Mouse (Mus musculus) CH12.LX (cell line): Measurements from ENCODE around the gene Abraxas2. TPM values are rescaled to one million over a fixed set of nuclear protein-coding genes. Genes with fewer than 3 reads are reported as not detected.

Experiments used
- DNase-seq: peaks from one replicate; pipeline ENCODE4 v3.0.0-alpha.2; 2013; ENCODE audit errors: extremely low read depth
- H3K27ac ChIP-seq: 2 replicates; pipeline ENCODE4 v1.5.1; 2012; ENCODE audit warnings: low read depth, mild to moderate bottlenecking, control low read depth, moderate library complexity; ENCODE audit not compliant: insufficient read depth
- H3K27me3 ChIP-seq: replicated peaks from 2 replicates; pipeline ENCODE3; 2012; ENCODE audit warnings: inconsistent platforms
- H3K36me3 ChIP-seq, 2 experiments: replicated peaks in 1 of 2; 2 replicates each; pipeline versions ENCODE3 to v1.6.1; 2012; ENCODE audit warnings: inconsistent platforms in 1 of 2, low read length in 1 of 2, mild to moderate bottlenecking in 1 of 2, mixed read lengths in 1 of 2, moderate library complexity in 1 of 2; ENCODE audit not compliant: control insufficient read depth in 1 of 2, insufficient read depth in 1 of 2
- H3K4me1 ChIP-seq, 2 experiments: 2 replicates each; pipeline ENCODE4 v1.6.1; 2012; ENCODE audit warnings: inconsistent platforms in 1 of 2, moderate library complexity in 1 of 2; ENCODE audit not compliant: insufficient read depth in 2 of 2, control insufficient read depth in 1 of 2
- H3K4me2 ChIP-seq: 2 replicates; pipeline ENCODE4 v1.6.1; 2012; ENCODE audit warnings: low read depth, mild to moderate bottlenecking, control low read depth; ENCODE audit not compliant: poor library complexity, insufficient read depth, severe bottlenecking
- H3K4me3 ChIP-seq, 3 experiments: fragments of 150-350 bp in 1 of 3; sonication (generic) in 1 of 3; replicated peaks in 1 of 3; 2 replicates each; pipeline versions ENCODE3 to v1.5.1; 2011 to 2012; ENCODE audit warnings: low read depth in 2 of 3, low read length in 2 of 3, mild to moderate bottlenecking in 2 of 3, moderate library complexity in 2 of 3, control low read depth in 1 of 3, improper control_type of control experiment in 1 of 3, inconsistent platforms in 1 of 3, mixed read lengths in 1 of 3; ENCODE audit not compliant: poor library complexity in 1 of 3
- H3K79me2 ChIP-seq: replicated peaks from 2 replicates; pipeline ENCODE4 v1.6.1; 2012; ENCODE audit warnings: mild to moderate bottlenecking, moderate library complexity; ENCODE audit not compliant: control insufficient read depth, poor library complexity, insufficient read depth, severe bottlenecking; ENCODE audit errors: extremely low read depth
- H3K9ac ChIP-seq: 2 replicates; pipeline ENCODE4 v1.6.1; 2012; ENCODE audit warnings: low read depth, mild to moderate bottlenecking, control low read depth, moderate library complexity; ENCODE audit not compliant: insufficient read depth
- H3K9me3 ChIP-seq: replicated peaks from 2 replicates; pipeline ENCODE3; 2012; ENCODE audit warnings: low read length, inconsistent platforms, mixed read lengths
- CHD1 ChIP-seq: IDR thresholded peaks from 2 replicates; pipeline ENCODE4 v1.6.1; 2012; ENCODE audit warnings: low read depth, low read length, improper control_type of control experiment, inconsistent platforms
- CTCF ChIP-seq, 2 experiments: IDR thresholded peaks in 1 of 2; conservative IDR thresholded peaks in 1 of 2; 2 replicates each; pipeline ENCODE4 v1.5.1; 2011 to 2012; ENCODE audit warnings: low read depth in 2 of 2, low read length in 2 of 2, improper control_type of control experiment in 1 of 2, inconsistent platforms in 1 of 2, mild to moderate bottlenecking in 1 of 2, moderate library complexity in 1 of 2
- E2F4 ChIP-seq: IDR thresholded peaks from 2 replicates; pipeline ENCODE4 v1.6.1; 2011; ENCODE audit warnings: low read depth, low read length, improper control_type of control experiment; ENCODE audit not compliant: insufficient replicate concordance
- EP300 ChIP-seq: IDR thresholded peaks from 2 replicates; pipeline ENCODE4 v1.6.1; 2011; ENCODE audit warnings: low read length, improper control_type of control experiment
- JUND ChIP-seq: conservative IDR thresholded peaks from 2 replicates; pipeline ENCODE4 v1.6.1; 2011; ENCODE audit warnings: low read depth, low read length, improper control_type of control experiment
- MAFK ChIP-seq: IDR thresholded peaks from 2 replicates; pipeline ENCODE4 v1.6.1; 2011; ENCODE audit warnings: low read length, improper control_type of control experiment; ENCODE audit not compliant: insufficient replicate concordance
- MAX ChIP-seq: IDR thresholded peaks from 2 replicates; pipeline ENCODE4 v1.6.1; 2011; ENCODE audit warnings: low read length, improper control_type of control experiment
- MEF2A ChIP-seq: IDR thresholded peaks from 2 replicates; pipeline ENCODE4 v1.6.1; 2014; ENCODE audit warnings: low read depth, mild to moderate bottlenecking, inconsistent platforms, low read length, improper control_type of control experiment, borderline replicate concordance
- MXI1 ChIP-seq: IDR thresholded peaks from 2 replicates; pipeline ENCODE4 v1.6.1; 2011; ENCODE audit warnings: mild to moderate bottlenecking, low read depth, low read length, improper control_type of control experiment
- MYC ChIP-seq: IDR thresholded peaks from 2 replicates; pipeline ENCODE4 v1.6.1; 2011; ENCODE audit warnings: low read depth, mild to moderate bottlenecking, improper control_type of control experiment, low read length
- NELFE ChIP-seq: IDR thresholded peaks from 2 replicates; pipeline ENCODE4 v1.6.1; 2011; ENCODE audit warnings: low read depth, low read length, improper control_type of control experiment
- POLR2A ChIP-seq: IDR thresholded peaks from 2 replicates; pipeline ENCODE4 v1.6.1; 2011; ENCODE audit warnings: low read depth, mild to moderate bottlenecking, improper control_type of control experiment, low read length
- RAD21 ChIP-seq: IDR thresholded peaks from 2 replicates; pipeline ENCODE4 v1.6.1; 2011; ENCODE audit warnings: low read depth, mild to moderate bottlenecking, low read length, improper control_type of control experiment, moderate library complexity
- SMC3 ChIP-seq: IDR thresholded peaks from 2 replicates; pipeline ENCODE4 v1.6.1; 2011; ENCODE audit warnings: low read depth, low read length, improper control_type of control experiment
- UBTF ChIP-seq: IDR thresholded peaks from 2 replicates; pipeline ENCODE4 v1.6.1; 2012; ENCODE audit warnings: low read depth, mild to moderate bottlenecking, inconsistent platforms, low read length, improper control_type of control experiment, moderate library complexity
- USF1 ChIP-seq: IDR thresholded peaks from 2 replicates; pipeline ENCODE4 v1.6.1; 2014; ENCODE audit warnings: low read depth, mild to moderate bottlenecking, inconsistent platforms, low read length, improper control_type of control experiment
- ZKSCAN1 ChIP-seq: IDR thresholded peaks from 2 replicates; pipeline ENCODE4 v1.6.1; 2012; ENCODE audit warnings: low read depth, inconsistent platforms, low read length, improper control_type of control experiment, borderline replicate concordance
- dilution Hi-C: fragments of 300-500 bp; cut with MboI; formaldehyde crosslinking; loops from 2 replicates; pipeline ENCODE4 v1.14.3; 2020; ENCODE audit warnings: low sequenced_read_pairs; ENCODE audit not compliant: extremely low pct_unique_long_range_greater_than_20kb, extremely low pct_ligation_motif_present
- in situ Hi-C: fragments of 300-500 bp; cut with MboI; formaldehyde crosslinking; loops from 3 replicates; pipeline ENCODE4 v1.14.3; 2019; ENCODE audit warnings: low sequenced_read_pairs, low pct_ligation_motif_present, low pct_unique_long_range_greater_than_20kb, mixed read lengths
- polyA plus RNA-seq: library from polyadenylated mRNA; unstranded; fragments of >175 nt; gene quantifications from 2 replicates; pipeline ENCODE4 v1.2.1, GENCODE M21; 2012; ENCODE audit warnings: low read depth; ENCODE audit not compliant: insufficient read length
- total RNA-seq, 2 experiments: library from RNA; depleted of rRNA; stranded (reverse); fragments of 300-350 nt in 1 of 2; fragments of >200 nt in 1 of 2; gene quantifications; 2 replicates each; pipeline ENCODE4 v1.2.3; 2012 to 2014

Abraxas2 gene
- total and polyA plus RNA-seq, 3 experiments, result 20.1 to 28.4 (median 21.3) TPM

GRCm38 (mm10) chr7:132894841-132895555, 36.0 kb downstream of the Abraxas2 start:
- H3K4me3 ChIP-seq, result no peak overlapping the region
- peaks cover 3% of the 10 kb centered on the region for H3K9me3 ChIP-seq
- TF ChIP-seq SMC3 (no peak), JUND (no peak), MXI1 (no peak), CTCF (conservative IDR thresholded peaks at IDR 0.05 in 1 of 2, IDR thresholded peaks at IDR 0.05 in 1 of 2; ENCODE audit: low read depth in 2 of 2, low read length in 2 of 2) (no peak), CHD1 (no peak), MEF2A (no peak), MAX (no peak), RAD21 (no peak), MYC (no peak), USF1 (no peak), EP300 (no peak), NELFE (no peak), E2F4 (no peak)
- H3K36me3 ChIP-seq, result no peaks in the 10 kb centered on the region
- H3K79me2 ChIP-seq, result no peaks in the 10 kb centered on the region
- H3K4me1 ChIP-seq, result no peaks in the 10 kb centered on the region
- DNase-seq, result no peak
- in situ Hi-C loops, result no loop called here
- H3K27ac ChIP-seq, result no peak overlapping the region
- dilution Hi-C loops, result no loop called here
- H3K4me2 ChIP-seq, result no peak overlapping the region
- no peaks in the 10 kb centered on the region for H3K27me3 ChIP-seq
- H3K9ac ChIP-seq, result no peak overlapping the region

- DNase-seq, result no peak
- Histone ChIP-seq H3K27ac (no peak overlapping the region), H3K9me3 (peaks cover 3% of the 10 kb centered on the region), H3K4me1 (no peaks in the 10 kb centered on the region), H3K79me2 (no peaks in the 10 kb centered on the region), H3K36me3 (no peaks in the 10 kb centered on the region), H3K9ac (no peak overlapping the region), H3K4me3 (no peak overlapping the region), H3K4me2 (no peak overlapping the region), H3K27me3 (peaks cover under 1% of the 10 kb centered on the region)
- dilution Hi-C loops, result no loop called here
- TF ChIP-seq UBTF (no peak), USF1 (peak; percentile 6; the same call in 1 of the 2 replicates), ZKSCAN1 (no peak), MAFK (no peak), POLR2A (no peak), CTCF (conservative IDR thresholded peaks at IDR 0.05 in 1 of 2, IDR thresholded peaks at IDR 0.05 in 1 of 2; ENCODE audit: low read depth in 2 of 2, low read length in 2 of 2) (no peak)
- in situ Hi-C loops, result no loop called here
These were observed 37.3 kb downstream of the Abraxas2 start for GRCm38 (mm10) chr7:132896206-132896815.
